In the genomic region with DNA sequence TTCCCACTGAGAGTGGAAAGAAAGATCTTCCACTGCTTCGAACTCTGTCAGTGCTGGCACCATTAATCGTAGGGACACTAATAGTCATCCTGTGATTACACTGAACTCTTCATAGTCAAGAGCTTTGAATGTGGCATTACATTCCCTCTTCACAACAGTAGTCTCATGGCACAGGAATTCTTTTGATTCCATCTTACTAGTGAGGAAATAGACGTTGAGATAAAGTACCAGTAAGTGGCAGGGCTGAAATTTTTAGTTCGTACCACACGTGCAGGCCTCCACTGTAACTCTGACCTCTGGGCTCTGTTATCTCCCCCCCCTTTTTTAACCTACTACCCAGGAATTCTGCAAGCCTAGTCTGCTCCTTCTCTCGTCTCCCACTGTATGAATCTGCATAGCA, we compare ENCODE assay signal across 28 mouse cellular contexts. TPM values are rescaled to one million over a fixed set of nuclear protein-coding genes. Genes with fewer than 3 reads are reported as not detected.
"Had no signal": no experiment of that assay in that cellular context is flagged by ENCODE, and none has a peak within 500 bp of the region (broad histone marks: within the 10 kb centered on the region; RNA-seq: fewer than 3 reads in every experiment).

No protein-coding gene starts in this region.

- H3K4me1 ChIP-seq: hindbrain, embryonic 13.5 days; hindbrain, embryonic 15.5 days; kidney, embryonic 15.5 days; limb, embryonic 13.5 days had no signal

- H3K9ac ChIP-seq: forebrain, postnatal 0 days; heart, embryonic 13.5 days; heart, embryonic 15.5 days; hindbrain, embryonic 13.5 days; hindbrain, embryonic 15.5 days; kidney, embryonic 15.5 days; limb, embryonic 13.5 days had no signal

- ATAC-seq: forebrain, postnatal 0 days; hindbrain, postnatal 0 days; intestine, embryonic 16.5 days had no signal

- H3K36me3 ChIP-seq: heart, embryonic 13.5 days; heart, embryonic 15.5 days; hindbrain, embryonic 13.5 days; hindbrain, embryonic 15.5 days; kidney, embryonic 15.5 days; limb, embryonic 13.5 days had no signal

- DNase-seq: forebrain, postnatal 0 days; gastrocnemius, postnatal 14 days; gastrocnemius, postnatal 36 days; heart, adult 11 months; heart, adult 2 months; heart, postnatal 14 days; heart, postnatal 36 days; kidney, adult 11 months; kidney, adult 2 months; kidney, adult 9 months; kidney, postnatal 14 days; kidney, postnatal 36 days; layer of hippocampus, adult 9-11 months; layer of hippocampus, postnatal 36 days; left cerebral cortex, postnatal 4 days had no signal

- H3K4me3 ChIP-seq: heart, adult 2 months; heart, embryonic 13.5 days; heart, embryonic 15.5 days; hindbrain, embryonic 13.5 days; hindbrain, embryonic 15.5 days; kidney, embryonic 15.5 days; limb, embryonic 13.5 days had no signal

- H3K4me2 ChIP-seq: heart, embryonic 11.5 days; heart, embryonic 13.5 days; heart, embryonic 15.5 days; hindbrain, embryonic 13.5 days; hindbrain, embryonic 15.5 days; kidney, embryonic 15.5 days; limb, embryonic 13.5 days had no signal

- H3K27me3 ChIP-seq: heart, embryonic 13.5 days; heart, embryonic 15.5 days; hindbrain, embryonic 13.5 days; hindbrain, embryonic 15.5 days; limb, embryonic 13.5 days had no signal

- H3K9me3 ChIP-seq: heart, embryonic 13.5 days; heart, embryonic 15.5 days; hindbrain, embryonic 13.5 days; hindbrain, embryonic 15.5 days; kidney, embryonic 15.5 days; limb, embryonic 13.5 days had no signal

- H3K27ac ChIP-seq: heart, adult 2 months; heart, embryonic 13.5 days; heart, embryonic 15.5 days; hindbrain, embryonic 13.5 days; hindbrain, embryonic 15.5 days; hindbrain, postnatal 0 days; kidney, embryonic 15.5 days; kidney, postnatal 0 days; limb, embryonic 13.5 days had no signal

RNA-seq across cellular contexts. Expression of a gene that starts 20.4 kb away (rescaled TPM):
- polyA plus RNA-seq: heart, embryonic 11.5 days; heart, embryonic 13.5 days; heart, postnatal 0 days; hindbrain, embryonic 13.5 days; intestine, embryonic 14.5 days; intestine, embryonic 16.5 days; kidney, adult 2 months; kidney, postnatal 0 days; large intestine, adult 2 months had no signal
